ENCODE assay signal across 8 mouse cellular contexts in genomic region chr9:109932361-109932755, GRCm38 (mm10). TPM values are rescaled to one million over a fixed set of nuclear protein-coding genes. Genes with fewer than 3 reads are reported as not detected.
DNase-seq lines count a peak whose midpoint lies in the region; ATAC-seq and TF ChIP-seq lines count a peak whose summit lies in the region.

No protein-coding gene starts in this region.

- peak overlapping the region; percentile 90 for H3K4me3 ChIP-seq in forebrain, embryonic 13.5 days
- peak overlapping the region; percentile 69 for H3K4me3 ChIP-seq in hindbrain, embryonic 16.5 days (ENCODE audit: low read length)
- peak overlapping the region; percentile 75 for H3K4me3 ChIP-seq in liver, embryonic 12.5 days
- peak overlapping the region; percentile 97 for H3K4me3 ChIP-seq in myocyte

- H3K27ac ChIP-seq in forebrain, embryonic 13.5 days: peak overlapping the region; percentile 97
- H3K27ac ChIP-seq in hindbrain, embryonic 16.5 days (ENCODE audit: low read depth, low read length): peak overlapping the region; percentile 93
- peak overlapping the region; percentile 88 for H3K27ac ChIP-seq in liver, embryonic 12.5 days

- H3K4me1 ChIP-seq in forebrain, embryonic 13.5 days: peaks cover 15% of the 10 kb centered on the region
- H3K4me1 ChIP-seq in hindbrain, embryonic 16.5 days (ENCODE audit: control insufficient read depth, insufficient read depth, low read depth, low read length): peaks cover 16% of the 10 kb centered on the region
- H3K4me1 ChIP-seq in liver, embryonic 12.5 days: peaks cover 34% of the 10 kb centered on the region

- WGBS in forebrain, embryonic 13.5 days: under 1% methylated on average over 20 of the region's 20 CpGs
- under 1% methylated on average over 20 of the region's 20 CpGs for WGBS in hindbrain, embryonic 16.5 days
- 1% methylated on average over 20 of the region's 20 CpGs for WGBS in liver, embryonic 12.5 days (ENCODE audit: insufficient replicate concordance)

- H3K79me2 ChIP-seq in myocyte (ENCODE audit: control insufficient read depth, insufficient read depth): peaks cover 52% of the 10 kb centered on the region

- no peak for TF ChIP-seq POLR2A in myocyte (IDR thresholded peaks at IDR 0.05; ENCODE audit: insufficient read length, low read depth)

- ATAC-seq in forebrain, embryonic 13.5 days: no peak
- ATAC-seq in hindbrain, embryonic 16.5 days: no peak
- ATAC-seq in liver, embryonic 12.5 days: no peak

- H3K9ac ChIP-seq in forebrain, embryonic 13.5 days: peak overlapping the region; percentile 85
- H3K9ac ChIP-seq in hindbrain, embryonic 16.5 days (ENCODE audit: low read depth, low read length): peak overlapping the region; percentile 81
- H3K9ac ChIP-seq in liver, embryonic 12.5 days: peak overlapping the region; percentile 80

- peak overlapping the region; percentile 82 for H3K4me2 ChIP-seq in forebrain, embryonic 13.5 days
- H3K4me2 ChIP-seq in hindbrain, embryonic 16.5 days (ENCODE audit: low read length): peak overlapping the region; percentile 86
- peak overlapping the region; percentile 98 for H3K4me2 ChIP-seq in liver, embryonic 12.5 days
- peak overlapping the region; percentile 49 for H3K4me2 ChIP-seq in myocyte (ENCODE audit: low read depth)

- H3K27me3 ChIP-seq in forebrain, embryonic 13.5 days: no peaks in the 10 kb centered on the region
- H3K27me3 ChIP-seq in hindbrain, embryonic 16.5 days (replicated peaks; ENCODE audit: control insufficient read depth, insufficient read depth, low read length): no peaks in the 10 kb centered on the region
- peaks cover 19% of the 10 kb centered on the region for H3K27me3 ChIP-seq in liver, embryonic 12.5 days (replicated peaks)
- no peaks in the 10 kb centered on the region for H3K27me3 ChIP-seq in myocyte (ENCODE audit: control insufficient read depth, insufficient read depth, insufficient read length)

- peak overlapping the region; percentile 99 for H3ac ChIP-seq in myocyte (ENCODE audit: control insufficient read depth, insufficient read length)

- H3K9me3 ChIP-seq in forebrain, embryonic 13.5 days (replicated peaks): no peaks in the 10 kb centered on the region
- no peaks in the 10 kb centered on the region for H3K9me3 ChIP-seq in hindbrain, embryonic 16.5 days (ENCODE audit: control insufficient read depth, low read length)
- no peaks in the 10 kb centered on the region for H3K9me3 ChIP-seq in liver, embryonic 12.5 days (replicated peaks)

- intact Hi-C loops in left cerebral cortex, postnatal 36 days (cut with DNase I): loop anchor here (2.0 to 5.0 kb wide), 3 partner anchors 35 to 55 kb away; no protein-coding TSS in a partner anchor

- no peaks in the 10 kb centered on the region for H3K36me3 ChIP-seq in forebrain, embryonic 13.5 days (ENCODE audit: poor library complexity, severe bottlenecking)
- no peaks in the 10 kb centered on the region for H3K36me3 ChIP-seq in hindbrain, embryonic 16.5 days (ENCODE audit: control insufficient read depth, insufficient read depth, low read length)
- H3K36me3 ChIP-seq in liver, embryonic 12.5 days: no peaks in the 10 kb centered on the region
- no peaks in the 10 kb centered on the region for H3K36me3 ChIP-seq in myocyte (ENCODE audit: control insufficient read depth, insufficient read depth)

- DNase-seq in ovary, postnatal 14 days (ENCODE audit: low spot score): peak; percentile 9
- DNase-seq in ovary, postnatal 36 days (ENCODE audit: low spot score): no peak
- DNase-seq in T-cell, adult 2 months (ENCODE audit: low spot score): peak; percentile 20
- no peak for DNase-seq in left cerebral cortex, postnatal 36 days (ENCODE audit: low spot score in 2 of 2)

TF ChIP-seq in myocyte, 11 proteins besides CTCF, POLR2A, EP300 and RAD21:
- TF ChIP-seq MAX (IDR thresholded peaks at IDR 0.05; ENCODE audit: low read depth) (no peak), SRF (IDR thresholded peaks at IDR 0.05; ENCODE audit: control insufficient read depth, insufficient read length, low read depth) (no peak), REST (IDR thresholded peaks at IDR 0.05; ENCODE audit: insufficient read depth, insufficient read length) (no peak), USF1 (IDR thresholded peaks at IDR 0.05; ENCODE audit: low read depth) (no peak), MYOG (IDR thresholded peaks at IDR 0.05; ENCODE audit: control insufficient read depth in 1 of 3, insufficient read depth in 1 of 3, insufficient read length in 2 of 3, low read depth in 2 of 3) (no peak), TCF3 (IDR thresholded peaks at IDR 0.05; ENCODE audit: insufficient read length, low read depth) (no peak), TCF12 (IDR thresholded peaks at IDR 0.05; ENCODE audit: insufficient read depth, poor library complexity, severe bottlenecking) (no peak), POLR2AphosphoS2 (IDR thresholded peaks at IDR 0.05; ENCODE audit: insufficient read length, low read depth) (no peak), MYOD1 (IDR thresholded peaks at IDR 0.05; ENCODE audit: control insufficient read depth in 1 of 3, insufficient read length in 2 of 3, low read depth in 2 of 3) (no peak), CEBPB (IDR thresholded peaks at IDR 0.05; ENCODE audit: insufficient read depth, poor library complexity, severe bottlenecking) (no peak), E2F4 (IDR thresholded peaks at IDR 0.05; ENCODE audit: insufficient read depth) (no peak)

RNA-seq across cellular contexts. Expression of gene Map4, which starts 1.1 kb away (rescaled TPM):
- 81.7 and 90.6 TPM in 2 replicates for polyA plus RNA-seq in forebrain, embryonic 13.5 days (2015; fragmentation: Nextera tagmentation; extraction: Ambion mirVana)
- polyA plus RNA-seq in hindbrain, embryonic 16.5 days (2015; fragmentation: Nextera tagmentation; extraction: Ambion mirVana): 206 and 219 TPM in 2 replicates
- 18.6 and 19.1 TPM in 2 replicates for polyA plus RNA-seq in liver, embryonic 12.5 days (2016; fragmentation: Nextera tagmentation; extraction: Ambion mirVana)
- polyA plus RNA-seq in myocyte (2012; fragmentation: generic; extraction: Trizol): 246 TPM
- 100 to 1,000 TPM; 353 to 398 TPM for total RNA-seq in left cerebral cortex, postnatal 36 days (2021)

RNA-seq across cellular contexts. Expression of gene Cdc25a, which starts 57.0 kb away (rescaled TPM):
- 26.1 and 28.5 TPM in 2 replicates for polyA plus RNA-seq in forebrain, embryonic 13.5 days (2015; fragmentation: Nextera tagmentation; extraction: Ambion mirVana)
- polyA plus RNA-seq in hindbrain, embryonic 16.5 days (2015; fragmentation: Nextera tagmentation; extraction: Ambion mirVana): 9.1 and 11.0 TPM in 2 replicates
- polyA plus RNA-seq in liver, embryonic 12.5 days (2016; fragmentation: Nextera tagmentation; extraction: Ambion mirVana): 34.9 and 36.4 TPM in 2 replicates
- polyA plus RNA-seq in myocyte (2012; fragmentation: generic; extraction: Trizol): 6.1 TPM
- 1 to 10 TPM; 4.6 to 5.0 TPM for total RNA-seq in left cerebral cortex, postnatal 36 days (2021)

Comparison
In these comparisons a context has a peak if more than half of its experiments do, and no peak if none do; other contexts are left out.
1. DNase-seq: peak in ovary, postnatal 14 days (single experiment) and T-cell, adult 2 months (single experiment); none in ovary, postnatal 36 days (single experiment) and left cerebral cortex, postnatal 36 days (0 of 2).
2. Peak in every context shown above with its lines, with median percentiles within 50 percentile points of each other: H3K27ac ChIP-seq, H3K4me2 ChIP-seq, H3K4me3 ChIP-seq and H3K9ac ChIP-seq.